Mouse (Mus musculus) splenic B cell, adult 2 months (primary cell): ENCODE measurements around the gene Islr.

Experiments used
- DNase-seq: peaks from one replicate; pipeline ENCODE4 v3.0.0-alpha.2; 2011; ENCODE audit warnings: low read depth, low spot score
- H3K27me3 ChIP-seq: 2 replicates; pipeline ENCODE4 v1.6.1; 2012; ENCODE audit warnings: mild to moderate bottlenecking, low read length, moderate library complexity, mixed read lengths; ENCODE audit not compliant: control insufficient read depth, poor library complexity, insufficient read depth, severe bottlenecking
- H3K36me3 ChIP-seq: 2 replicates; pipeline ENCODE4 v1.6.1; 2012; ENCODE audit warnings: mild to moderate bottlenecking, low read length, moderate library complexity, mixed read lengths; ENCODE audit not compliant: control insufficient read depth, poor library complexity, insufficient read depth, severe bottlenecking

Islr gene

DNA sequence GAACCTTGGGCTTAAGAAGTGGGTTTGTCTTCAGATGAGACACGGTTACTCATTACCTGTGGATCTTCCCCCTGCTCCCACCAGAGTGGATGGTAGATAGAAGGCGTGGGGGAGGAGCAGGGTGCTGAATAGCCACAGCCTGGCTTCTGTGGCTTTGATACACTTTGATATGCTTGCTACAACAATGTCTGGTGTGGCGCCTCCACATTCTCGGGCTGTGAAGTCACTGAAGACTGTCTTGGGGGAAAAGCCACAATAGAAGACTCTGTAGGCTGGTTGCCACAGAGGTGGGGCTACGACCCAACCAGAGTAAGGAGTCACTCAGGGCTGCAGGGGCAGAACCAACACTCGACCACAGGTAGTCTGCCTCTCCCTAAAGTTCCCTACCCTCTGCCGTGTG, 72.4 kb downstream of the Islr start:
- DNase-seq: no peak
- H3K27me3 ChIP-seq: no peaks in the 10 kb centered on the region

DNA sequence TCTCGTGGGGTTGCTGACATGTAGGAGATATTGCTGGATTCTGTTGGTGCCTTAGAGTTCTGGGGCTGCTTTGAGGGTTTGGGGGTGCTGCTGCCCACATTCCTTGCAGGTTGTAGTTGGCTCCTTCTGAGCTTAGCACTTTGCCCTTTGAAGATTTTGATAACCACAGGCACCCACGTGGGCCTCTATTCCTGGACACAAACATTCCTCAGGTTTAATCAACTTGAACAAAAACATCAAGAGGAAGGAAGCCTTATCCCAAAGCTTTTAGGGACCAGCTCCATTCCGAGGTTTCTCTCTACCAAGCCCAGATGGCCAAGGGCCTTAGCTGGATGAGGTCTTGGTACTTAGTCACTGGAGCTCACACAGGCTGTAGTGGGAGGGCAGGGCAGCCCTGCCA, 73.2 kb downstream of the Islr start:
- Histone ChIP-seq H3K27me3 (no peaks in the 10 kb centered on the region), H3K36me3 (no peaks in the 10 kb centered on the region)
- DNase-seq: no peak

More for the DNA sequence above, 72.4 kb downstream of the Islr start:
- H3K36me3 ChIP-seq: no peaks in the 10 kb centered on the region

DNA sequence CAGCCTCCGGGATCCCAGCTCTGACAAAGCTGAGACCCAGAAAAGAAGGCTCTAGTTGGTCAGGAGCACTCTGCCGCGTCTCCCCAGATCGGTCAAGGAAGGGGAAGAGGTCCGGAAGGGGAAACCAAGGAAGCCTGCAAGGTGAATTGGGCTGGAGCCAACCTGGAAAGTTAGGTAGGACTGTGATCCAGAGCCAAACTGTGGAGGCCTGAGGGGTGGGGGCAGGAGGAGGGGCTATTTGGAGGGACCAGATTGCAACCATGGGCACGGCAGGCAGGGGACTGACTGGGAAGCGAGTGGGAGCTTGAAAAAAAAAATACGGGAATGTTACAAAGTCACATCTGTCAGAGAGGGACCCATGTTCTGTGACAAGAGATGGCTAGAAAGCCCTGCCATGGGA, 74.6 kb downstream of the Islr start:
- no peak for DNase-seq
- H3K27me3 ChIP-seq: no peaks in the 10 kb centered on the region
- no peaks in the 10 kb centered on the region for H3K36me3 ChIP-seq

DNA sequence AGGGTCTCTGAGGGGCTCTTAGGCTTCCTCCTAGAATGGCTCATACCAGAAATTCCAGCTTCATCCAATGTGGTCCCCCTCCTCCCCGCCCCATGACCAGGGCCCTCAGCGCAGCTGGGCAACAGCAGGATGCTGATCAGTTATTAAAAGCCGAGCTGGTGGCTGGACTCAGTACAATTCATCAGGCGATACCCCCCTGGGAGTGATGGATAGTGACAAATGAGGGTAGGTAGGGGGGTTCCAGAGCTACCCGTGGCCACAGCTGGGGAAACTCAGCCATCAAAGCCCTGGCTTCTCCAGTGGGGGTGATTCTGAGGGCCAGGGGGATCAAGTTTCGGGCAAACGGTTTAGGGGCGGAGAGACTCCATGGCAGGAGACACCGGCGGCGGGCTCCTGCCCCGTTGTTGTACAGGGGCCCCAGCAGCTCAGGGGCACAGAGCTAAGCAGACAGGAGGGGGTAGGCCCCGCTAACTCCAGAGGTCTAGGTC, 75.1 kb downstream of the Islr start:
- Histone ChIP-seq H3K27me3 (no peaks in the 10 kb centered on the region), H3K36me3 (no peaks in the 10 kb centered on the region)
- DNase-seq: no peak

DNA sequence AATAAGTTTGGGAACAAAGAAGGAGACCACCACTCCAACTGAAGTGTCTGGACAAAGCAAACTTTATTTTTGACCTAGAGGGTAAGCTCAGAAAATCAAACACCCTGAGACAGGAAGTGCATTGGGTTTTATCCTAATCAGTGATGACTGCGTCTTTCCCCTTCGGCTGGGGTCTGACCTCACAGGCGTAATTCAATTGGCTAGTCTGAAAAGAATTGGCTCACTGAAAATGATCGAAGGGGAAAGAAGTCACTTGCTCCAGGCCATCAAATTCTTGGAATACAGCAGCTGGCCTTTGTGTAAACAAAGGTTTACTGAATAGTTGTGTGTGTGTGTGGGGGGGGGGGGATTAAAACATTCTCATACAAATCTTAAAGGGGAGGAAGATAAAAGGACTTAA, 78.3 kb downstream of the Islr start:
- Histone ChIP-seq H3K27me3 (no peaks in the 10 kb centered on the region), H3K36me3 (no peaks in the 10 kb centered on the region)
- DNase-seq: no peak

DNA sequence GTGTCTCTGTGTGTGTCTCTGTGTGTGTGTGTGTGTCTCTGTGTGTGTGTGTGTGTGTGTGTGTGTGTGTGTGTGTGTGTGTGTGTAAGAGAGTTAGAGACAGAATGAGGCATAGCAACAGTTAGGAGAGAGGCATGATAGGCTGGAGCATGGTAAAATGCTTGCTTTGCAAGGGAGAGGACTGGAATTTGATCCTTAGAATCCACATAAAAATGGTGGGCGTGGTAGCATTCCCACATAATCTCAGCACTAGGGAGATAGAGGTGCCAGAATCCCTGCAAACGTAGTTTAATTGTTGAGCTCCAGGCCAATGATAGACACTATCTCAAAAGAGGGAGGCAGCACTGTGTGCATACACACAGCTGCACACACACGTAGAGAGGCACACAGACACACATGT, 79.0 kb downstream of the Islr start:
- no peaks in the 10 kb centered on the region for H3K36me3 ChIP-seq
- DNase-seq: no peak
- no peaks in the 10 kb centered on the region for H3K27me3 ChIP-seq

DNA sequence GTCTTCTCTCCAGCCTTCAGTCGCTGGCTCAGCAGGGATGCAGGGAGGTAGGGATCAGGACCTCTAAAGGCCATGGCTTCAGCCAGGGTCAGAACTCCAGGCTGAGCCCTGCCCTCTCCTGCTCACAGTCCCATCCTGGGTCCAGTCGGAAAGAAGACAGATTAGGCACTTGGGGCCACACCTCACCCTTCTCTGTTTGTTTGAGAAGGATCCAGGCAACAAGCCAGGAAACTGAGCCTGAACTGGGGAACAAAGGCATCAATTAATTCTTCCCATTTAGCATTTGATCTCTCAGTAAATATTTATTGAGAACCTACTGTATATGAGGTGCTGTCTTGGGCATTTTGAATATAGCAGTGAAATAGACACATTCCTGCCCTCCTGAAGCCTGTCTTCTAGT, 85.4 kb downstream of the Islr start, which contains the start of gene Ccdc33:
TSS of gene Ccdc33 (minus strand) at position 153 of the 400 bp plus-strand sequence.
- H3K27me3 ChIP-seq: no peaks in the 10 kb centered on the region
- no peak for DNase-seq
- no peaks in the 10 kb centered on the region for H3K36me3 ChIP-seq

DNA sequence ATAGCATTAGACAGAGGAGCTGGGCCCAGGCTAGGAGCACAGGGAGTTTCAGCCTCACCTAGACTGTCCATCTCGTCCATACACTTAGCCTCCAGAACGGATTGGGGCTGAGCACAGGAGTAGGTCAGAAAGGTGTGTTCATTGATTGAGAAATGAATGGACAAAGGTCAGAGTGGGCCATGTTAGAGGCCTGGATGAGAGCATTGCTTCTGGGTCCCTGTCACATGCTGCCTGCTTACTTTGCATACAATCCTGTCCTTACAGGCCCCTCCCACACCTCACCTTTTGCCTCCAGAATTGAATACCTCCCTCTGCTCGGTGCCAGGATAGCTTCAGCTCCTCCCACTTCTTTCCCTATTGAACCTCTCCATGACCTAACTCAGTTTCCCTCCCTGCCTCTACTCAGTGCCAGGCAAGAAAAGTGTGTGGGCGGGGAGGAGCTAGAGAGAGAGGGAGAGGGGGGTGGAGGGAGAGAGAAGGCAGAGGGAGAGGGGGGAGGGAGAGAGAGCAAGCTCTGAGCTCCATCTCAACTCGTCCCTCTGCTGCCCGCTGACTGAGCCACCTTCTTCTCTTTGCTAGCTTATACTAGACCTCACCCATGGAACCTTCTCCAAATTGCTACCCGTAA, 88.0 kb downstream of the Islr start:
- no peak for DNase-seq

DNA sequence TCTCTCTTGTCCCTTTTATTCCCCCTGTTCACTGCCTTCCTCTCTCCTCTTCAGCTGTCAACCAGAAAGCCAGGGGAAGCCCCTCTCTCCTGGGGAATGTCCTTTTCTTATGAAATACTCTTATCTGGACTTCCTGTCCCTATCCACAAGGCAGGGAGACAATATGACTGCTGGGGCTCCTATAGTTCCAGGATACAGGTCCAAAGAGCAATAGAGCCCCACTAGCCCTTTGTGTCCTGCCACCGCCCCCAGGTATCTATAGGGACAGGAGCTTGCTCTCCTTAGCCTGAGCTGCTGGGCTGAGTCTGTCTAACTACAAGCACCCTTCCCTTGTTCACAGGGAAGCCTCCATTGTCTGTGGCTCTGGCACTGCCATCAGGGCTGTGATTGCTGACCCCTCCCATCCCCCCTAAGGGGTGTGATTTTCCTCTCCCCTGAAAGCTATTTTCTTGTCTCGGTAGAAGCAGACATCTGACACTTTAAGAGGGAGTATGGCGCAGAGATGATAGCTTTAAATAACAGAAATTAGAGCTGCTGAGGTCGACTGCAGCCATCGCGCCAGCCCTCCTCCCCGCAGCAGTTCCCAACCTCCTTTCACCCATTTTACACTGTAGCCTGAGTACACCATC, 88.7 kb downstream of the Islr start:
- DNase-seq: no peak
- H3K36me3 ChIP-seq: no peaks in the 10 kb centered on the region
- H3K27me3 ChIP-seq: no peaks in the 10 kb centered on the region

More for the DNA sequence above, 88.0 kb downstream of the Islr start:
- Histone ChIP-seq H3K27me3 (no peaks in the 10 kb centered on the region), H3K36me3 (no peaks in the 10 kb centered on the region)

DNA sequence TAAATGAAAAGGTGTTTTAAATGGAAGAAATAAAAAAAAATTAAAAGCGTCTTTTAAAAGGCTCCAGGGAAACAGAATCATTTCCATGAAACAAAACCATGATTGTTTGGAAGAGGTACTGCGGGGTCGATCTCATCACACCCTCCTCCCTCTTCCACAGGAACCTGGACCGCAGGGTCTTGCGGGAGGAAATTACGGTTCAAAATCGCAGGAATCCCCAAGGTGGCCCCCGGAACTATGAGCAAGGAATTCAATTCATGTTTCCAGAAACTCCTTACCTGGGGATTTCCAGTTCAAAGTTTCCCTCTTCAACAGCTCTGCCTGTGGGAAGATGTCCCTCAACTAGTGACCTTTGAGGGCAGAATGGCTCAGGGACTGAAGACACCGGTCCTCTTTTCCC, 90.1 kb downstream of the Islr start:
- no peaks in the 10 kb centered on the region for H3K27me3 ChIP-seq
- DNase-seq: no peak
- H3K36me3 ChIP-seq: no peaks in the 10 kb centered on the region

DNA sequence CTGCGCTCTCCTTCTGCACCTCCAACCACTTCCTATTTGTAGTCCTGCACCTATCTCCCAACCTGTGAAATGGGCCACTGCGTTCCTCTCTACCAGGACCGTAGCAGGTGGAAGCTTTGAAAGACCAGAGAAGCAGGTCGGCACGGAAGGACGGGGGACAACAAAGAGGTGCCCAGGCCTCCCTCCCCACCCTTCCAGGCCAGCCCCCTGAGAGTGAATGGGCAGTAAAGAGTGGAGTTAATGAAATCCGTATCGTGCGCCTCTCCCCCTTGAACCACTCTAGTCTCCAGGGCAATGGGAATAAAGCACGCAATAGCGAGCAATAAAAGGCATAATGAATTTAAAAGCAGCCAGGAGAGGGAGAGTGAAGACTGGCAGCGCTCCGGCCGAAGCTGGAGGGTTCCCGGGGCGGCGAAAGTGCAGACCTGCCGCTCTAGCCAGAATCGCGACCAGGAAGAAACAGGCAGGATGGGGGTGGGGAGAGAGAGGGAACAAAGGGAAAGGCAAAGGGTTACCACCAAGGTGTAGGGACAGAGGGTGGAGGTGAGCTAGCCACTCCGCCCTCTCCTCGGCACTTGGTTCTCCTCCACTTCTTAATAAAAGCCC, 90.7 kb downstream of the Islr start:
- no peak for DNase-seq
- H3K27me3 ChIP-seq: no peaks in the 10 kb centered on the region
- H3K36me3 ChIP-seq: no peaks in the 10 kb centered on the region

DNA sequence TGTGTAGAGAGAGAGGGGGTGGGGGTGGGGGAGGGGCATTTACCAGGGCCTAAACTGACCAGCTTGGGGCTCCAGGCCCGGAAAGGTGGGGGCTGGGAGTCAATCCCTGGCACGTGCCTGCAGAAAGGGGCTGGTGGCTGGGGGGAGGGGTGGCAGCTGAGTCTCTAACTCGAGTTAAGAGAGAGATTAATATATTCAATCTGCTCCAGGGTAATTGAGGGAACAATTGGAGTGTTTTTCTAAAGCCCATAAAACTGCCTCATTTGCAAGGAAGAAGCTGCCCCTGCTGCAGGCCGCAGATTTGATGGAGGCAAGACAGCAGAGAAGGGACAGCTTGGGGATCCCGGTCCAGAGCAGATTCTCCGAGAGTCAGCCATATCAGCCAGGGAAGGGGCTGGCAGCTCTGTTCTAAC, 91.2 kb downstream of the Islr start:
- no peak for DNase-seq
- H3K27me3 ChIP-seq: no peaks in the 10 kb centered on the region
- no peaks in the 10 kb centered on the region for H3K36me3 ChIP-seq

DNA sequence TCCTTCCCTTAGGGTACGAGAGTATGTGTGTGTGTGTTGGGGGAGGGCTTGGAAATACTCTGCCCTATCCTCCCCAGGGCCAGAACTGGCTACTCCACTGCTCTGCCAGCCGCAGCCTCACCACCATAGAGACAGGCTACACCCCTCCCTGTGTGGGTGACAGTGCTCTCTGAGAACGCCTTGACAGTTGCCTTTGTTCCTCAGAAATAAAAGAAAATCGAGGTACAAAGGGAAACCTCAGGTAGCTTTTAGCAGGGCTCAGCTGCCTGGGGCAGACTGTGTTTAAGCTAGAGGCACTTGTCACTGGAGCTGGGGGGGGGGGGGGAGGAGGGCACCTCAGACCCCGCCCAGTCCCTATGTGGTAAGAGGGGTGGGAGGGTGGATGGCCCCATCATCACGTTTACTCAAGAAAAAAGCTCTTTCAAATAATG, 91.8 kb downstream of the Islr start:
- H3K27me3 ChIP-seq: no peaks in the 10 kb centered on the region
- H3K36me3 ChIP-seq: no peaks in the 10 kb centered on the region
- no peak for DNase-seq

DNA sequence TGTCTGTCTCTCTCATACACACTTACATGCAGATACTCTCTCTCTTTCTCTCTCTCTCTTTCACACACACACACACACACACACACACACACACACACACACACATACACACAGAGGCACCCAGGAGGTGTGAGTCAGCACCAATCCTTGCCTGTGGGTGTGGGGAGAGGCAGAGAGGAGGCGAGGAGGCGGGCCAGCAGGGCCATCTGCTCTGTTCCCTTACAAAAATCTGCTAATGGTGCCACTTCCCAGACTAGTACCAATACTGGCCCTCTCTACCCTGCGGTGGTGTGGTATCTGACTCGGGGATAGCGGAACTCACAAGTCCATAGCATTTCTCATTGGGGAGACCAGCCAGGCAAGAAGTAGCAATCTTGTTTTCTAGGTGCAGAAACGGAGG, 92.7 kb downstream of the Islr start:
- Histone ChIP-seq H3K27me3 (no peaks in the 10 kb centered on the region), H3K36me3 (no peaks in the 10 kb centered on the region)
- no peak for DNase-seq

DNA sequence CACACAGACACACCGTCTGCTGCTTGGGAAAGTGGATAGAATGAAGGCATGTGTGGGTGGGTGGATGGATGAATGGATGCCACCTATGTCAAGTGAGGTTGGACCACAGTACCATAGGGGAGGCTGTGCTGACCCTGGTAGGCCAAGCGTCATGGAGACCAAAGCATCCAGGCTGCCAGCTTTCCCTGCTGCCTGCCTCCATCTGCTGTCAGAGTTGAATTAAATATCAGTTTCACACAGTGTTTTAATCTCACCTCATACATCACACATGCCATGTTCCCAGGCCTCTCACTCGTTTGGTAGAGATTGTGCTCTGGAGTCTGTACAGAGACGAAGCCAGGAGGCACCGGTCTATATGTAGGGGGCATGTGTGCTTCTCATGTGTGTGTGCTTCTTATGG, 93.3 kb downstream of the Islr start:
- Histone ChIP-seq H3K27me3 (no peaks in the 10 kb centered on the region), H3K36me3 (no peaks in the 10 kb centered on the region)
- no peak for DNase-seq
